Mouse (Mus musculus): ENCODE measurements at regions not wholly inside any gene's neighbourhood (a gene's known extent, or its start where the extent isn't known, plus 50 kb on each side); places are given as distances from the start of the nearest gene placed in this dataset.

DNA sequence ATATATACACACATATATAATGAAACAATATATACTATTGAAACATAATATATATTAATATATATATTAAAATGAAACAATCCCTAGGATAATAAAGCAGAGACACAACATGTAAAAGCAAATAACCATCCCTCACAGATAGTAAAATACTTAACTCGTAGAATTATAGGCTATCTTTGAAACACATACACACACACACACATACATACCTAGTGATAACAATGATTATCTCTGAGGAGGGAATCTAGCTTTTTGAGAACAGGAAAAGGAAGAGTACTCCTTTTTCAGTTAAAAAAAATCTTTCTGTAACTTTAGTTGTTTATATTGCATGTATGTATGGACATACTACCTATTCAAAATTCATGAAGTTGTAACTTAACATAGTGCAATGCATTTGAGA, 79.1 kb upstream of the Tank start:
- TF ChIP-seq CTCF (IDR thresholded peaks at IDR 0.05; ENCODE audit: low read depth, low read length) (no peak), GATA1 (IDR thresholded peaks at IDR 0.05; ENCODE audit: borderline replicate concordance, low read length) (no peak)
